In the genomic region with DNA sequence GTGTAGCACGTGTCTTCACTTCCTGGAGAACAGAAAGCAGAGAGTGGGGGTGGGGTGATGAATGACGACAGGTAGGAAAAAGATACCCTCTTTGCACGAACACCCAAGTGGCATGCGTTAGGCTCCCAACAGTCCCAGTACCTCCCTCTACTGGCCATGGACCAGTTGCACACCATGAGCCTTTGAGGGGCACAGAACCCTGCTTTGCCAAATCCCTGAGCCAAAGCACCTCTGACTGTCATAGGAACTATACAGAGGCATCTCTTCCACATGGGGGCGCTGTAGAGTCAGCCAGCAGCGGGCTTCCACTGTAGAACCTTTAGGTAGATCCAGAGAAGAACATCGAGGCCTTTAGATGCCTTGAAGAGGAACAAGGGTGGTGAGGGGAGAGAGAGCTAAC, we compare ENCODE assay signal across 8 mouse cellular contexts.
DNase-seq lines count a peak whose midpoint lies in the region; ATAC-seq and TF ChIP-seq lines count a peak whose summit lies in the region.
"Had no signal": no experiment of that assay in that cellular context is flagged by ENCODE, and none has a peak within 500 bp of the region (broad histone marks: within the 10 kb centered on the region; RNA-seq: fewer than 3 reads in every experiment).

No protein-coding gene starts in this region.

- peaks cover 15% of the 10 kb centered on the region; the same call in 1 of the 2 replicates for H3K36me3 ChIP-seq in midbrain, postnatal 0 days (ENCODE audit: insufficient read depth, low read length)
- no peaks in the 10 kb centered on the region for H3K36me3 ChIP-seq in midbrain, embryonic 15.5 days (replicated peaks)
- no peaks in the 10 kb centered on the region for H3K36me3 ChIP-seq in thymus, adult 2 months (ENCODE audit: control insufficient read depth, insufficient read depth, low read length)
- H3K36me3 ChIP-seq: hindbrain, embryonic 15.5 days had no signal

- H3K27ac ChIP-seq in midbrain, postnatal 0 days (ENCODE audit: low read depth, low read length): no peak overlapping the region
- no peak overlapping the region for H3K27ac ChIP-seq in midbrain, embryonic 15.5 days
- H3K27ac ChIP-seq in thymus, adult 2 months (ENCODE audit: control insufficient read depth, insufficient read depth, low read length): no peak overlapping the region
- H3K27ac ChIP-seq: hindbrain, embryonic 15.5 days had no signal

- no peaks in the 10 kb centered on the region for H3K27me3 ChIP-seq in midbrain, postnatal 0 days (ENCODE audit: insufficient read depth, low read length)
- H3K27me3 ChIP-seq in midbrain, embryonic 15.5 days (replicated peaks): no peaks in the 10 kb centered on the region
- no peaks in the 10 kb centered on the region for H3K27me3 ChIP-seq in thymus, adult 2 months (ENCODE audit: control insufficient read depth, insufficient read depth, low read length)
- H3K27me3 ChIP-seq: hindbrain, embryonic 15.5 days had no signal

- no peak overlapping the region for H3K4me2 ChIP-seq in midbrain, postnatal 0 days (ENCODE audit: low read depth, low read length, poor library complexity, severe bottlenecking)
- H3K4me2 ChIP-seq in midbrain, embryonic 15.5 days: no peak overlapping the region
- H3K4me2 ChIP-seq: hindbrain, embryonic 15.5 days had no signal

- H3K4me1 ChIP-seq in midbrain, postnatal 0 days (ENCODE audit: insufficient read depth, low read length): no peaks in the 10 kb centered on the region
- H3K4me1 ChIP-seq in midbrain, embryonic 15.5 days: no peaks in the 10 kb centered on the region
- peaks cover 27% of the 10 kb centered on the region for H3K4me1 ChIP-seq in thymus, adult 2 months (replicated peaks; ENCODE audit: control insufficient read depth, insufficient read depth, low read length)
- H3K4me1 ChIP-seq: hindbrain, embryonic 15.5 days had no signal

- TF ChIP-seq POLR2A in thymus, adult 2 months (IDR thresholded peaks at IDR 0.05; ENCODE audit: control insufficient read depth, extremely low read depth, insufficient read depth, low read length, poor library complexity): no peak

- H3K9ac ChIP-seq in midbrain, postnatal 0 days (replicated peaks; ENCODE audit: low read length, poor library complexity, severe bottlenecking): no peak overlapping the region
- H3K9ac ChIP-seq in midbrain, embryonic 15.5 days: no peak overlapping the region
- H3K9ac ChIP-seq: hindbrain, embryonic 15.5 days had no signal

- no peaks in the 10 kb centered on the region for H3K9me3 ChIP-seq in midbrain, postnatal 0 days (ENCODE audit: low read length)
- H3K9me3 ChIP-seq in midbrain, embryonic 15.5 days: no peaks in the 10 kb centered on the region
- H3K9me3 ChIP-seq: hindbrain, embryonic 15.5 days had no signal

- 30% methylated on average over 7 of the region's 7 CpGs for WGBS in midbrain, postnatal 0 days
- WGBS in midbrain, embryonic 15.5 days: 33% methylated on average over 7 of the region's 7 CpGs
- 6% methylated on average over 7 of the region's 7 CpGs for WGBS in thymus, adult 2 months

- H3K4me3 ChIP-seq in midbrain, postnatal 0 days (ENCODE audit: low read depth, low read length): no peak overlapping the region
- no peak overlapping the region for H3K4me3 ChIP-seq in midbrain, embryonic 15.5 days
- H3K4me3 ChIP-seq in thymus, adult 2 months (ENCODE audit: control insufficient read depth, insufficient read depth, low read length): no peak overlapping the region
- H3K4me3 ChIP-seq: hindbrain, embryonic 15.5 days had no signal

- peak; percentile 66 for TF ChIP-seq CTCF in midbrain, postnatal 0 days (IDR thresholded peaks at IDR 0.05)
- TF ChIP-seq CTCF in thymus, adult 2 months (IDR thresholded peaks at IDR 0.05; ENCODE audit: borderline replicate concordance, control insufficient read depth, extremely low read depth, insufficient read depth, low read length, poor library complexity): peak; percentile 78; the same call in 1 of the 2 replicates

- peak; percentile 54 for DNase-seq in midbrain, postnatal 0 days (ENCODE audit: low spot score)
- peak; percentile 80 for DNase-seq in ZHBTc4 (ENCODE audit: low read depth, low spot score)
- DNase-seq in cerebellum, postnatal 14 days: peak; percentile 52 to 82
- peak; percentile 73 for DNase-seq in kidney, postnatal 10 days
- peak; percentile 41 to 64 for DNase-seq in lung, postnatal 4 days
- DNase-seq in thymus, adult 2 months: peak; percentile 65

- ATAC-seq in midbrain, postnatal 0 days (ENCODE audit: low FRiP score): no peak
- ATAC-seq in midbrain, embryonic 15.5 days (replicated peaks): no peak
